Mouse (Mus musculus) liver, embryonic 13.5 days (tissue): ENCODE measurements around the gene Oxsm. TPM values are rescaled to one million over a fixed set of nuclear protein-coding genes. Genes with fewer than 3 reads are reported as not detected.

Experiments
- ATAC-seq: fragments of 200-750 bp; cut with Nextera tagmentation; 2 replicates; pipeline ENCODE4 v1.8.0; 2017; ENCODE audit warnings: low read depth, mild to moderate bottlenecking, moderate number of reproducible peaks, moderate library complexity
- DNase-seq: peaks from one replicate; pipeline ENCODE4 v3.0.0; 2022
- H3K27ac ChIP-seq: fragments of 300-500 bp; sonication (generic); 2 replicates; pipeline ENCODE4 v1.5.1; 2015; ENCODE audit warnings: moderate library complexity, mild to moderate bottlenecking, inconsistent platforms
- H3K27me3 ChIP-seq: fragments of 300-500 bp; sonication (generic); 2 replicates; pipeline ENCODE4 v1.6.1; 2015; ENCODE audit warnings: mild to moderate bottlenecking, inconsistent platforms
- H3K36me3 ChIP-seq: fragments of 300-500 bp; sonication (generic); 2 replicates; pipeline ENCODE4 v1.6.1; 2015; ENCODE audit warnings: mild to moderate bottlenecking, inconsistent platforms
- H3K4me1 ChIP-seq: fragments of 300-500 bp; sonication (generic); replicated peaks from 2 replicates; pipeline ENCODE4 v1.6.1; 2015; ENCODE audit warnings: inconsistent platforms
- H3K4me2 ChIP-seq: fragments of 300-500 bp; sonication (generic); 2 replicates; pipeline ENCODE4 v1.6.1; 2015; ENCODE audit warnings: inconsistent platforms, mild to moderate bottlenecking, moderate library complexity
- H3K4me3 ChIP-seq: fragments of 300-500 bp; sonication (generic); replicated peaks from 2 replicates; pipeline ENCODE4 v1.5.1; 2015; ENCODE audit warnings: mild to moderate bottlenecking, inconsistent platforms
- H3K9ac ChIP-seq: fragments of 300-500 bp; sonication (generic); 2 replicates; pipeline ENCODE4 v1.6.1; 2015; ENCODE audit warnings: mild to moderate bottlenecking, inconsistent platforms
- H3K9me3 ChIP-seq: fragments of 300-500 bp; sonication (generic); replicated peaks from 2 replicates; pipeline ENCODE4 v1.6.1; 2016; ENCODE audit warnings: inconsistent platforms
- WGBS: fragments of 180-500 bp; shearing (Covaris S2); methylation state at CpG from one replicate; pipeline ENCODE4 v1.1.7; 2015; ENCODE audit not compliant: insufficient replicate concordance; 5-methylcytosine and 5-hydroxymethylcytosine counted together
- polyA plus RNA-seq: library from polyadenylated mRNA; unstranded; fragments of >200 nt; fragmentation: Nextera tagmentation; extraction: Ambion mirVana; gene quantifications from 2 replicates; pipeline ENCODE4 v1.2.1, GENCODE M21; 2015

Gene Oxsm
- polyA plus RNA-seq, 1 experiment from 2014 or later = 2.2 TPM

DNA sequence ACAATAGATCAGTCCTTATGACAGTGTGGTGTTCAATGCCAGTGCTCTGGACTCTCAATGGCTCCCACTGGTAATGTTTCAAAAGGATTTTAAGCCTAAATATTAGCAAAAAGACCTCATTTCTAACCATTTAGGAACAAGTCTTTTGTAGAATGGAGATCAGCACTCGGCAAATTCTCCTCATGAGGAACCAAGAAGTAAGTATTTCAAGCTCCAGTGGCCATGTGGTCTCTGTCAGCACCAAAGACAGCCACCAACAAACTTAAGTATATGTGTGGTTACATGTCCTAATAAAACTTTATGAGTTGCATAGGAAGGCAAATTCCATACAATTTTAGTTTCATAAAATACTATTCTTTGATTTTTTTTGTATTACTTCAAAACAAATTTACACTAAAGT, 55.5 kb downstream of the Oxsm start:
- Histone ChIP-seq H3K4me1 (no peaks in the 10 kb centered on the region), H3K4me3 (no peak overlapping the region), H3K27ac (no peak overlapping the region), H3K36me3 (no peaks in the 10 kb centered on the region), H3K4me2 (no peak overlapping the region), H3K27me3 (no peaks in the 10 kb centered on the region), H3K9ac (no peak overlapping the region), H3K9me3 (no peaks in the 10 kb centered on the region)
- 62% methylated on average over 1 of the region's 1 CpGs for WGBS
- ATAC-seq = no peak
- no peak for DNase-seq

DNA sequence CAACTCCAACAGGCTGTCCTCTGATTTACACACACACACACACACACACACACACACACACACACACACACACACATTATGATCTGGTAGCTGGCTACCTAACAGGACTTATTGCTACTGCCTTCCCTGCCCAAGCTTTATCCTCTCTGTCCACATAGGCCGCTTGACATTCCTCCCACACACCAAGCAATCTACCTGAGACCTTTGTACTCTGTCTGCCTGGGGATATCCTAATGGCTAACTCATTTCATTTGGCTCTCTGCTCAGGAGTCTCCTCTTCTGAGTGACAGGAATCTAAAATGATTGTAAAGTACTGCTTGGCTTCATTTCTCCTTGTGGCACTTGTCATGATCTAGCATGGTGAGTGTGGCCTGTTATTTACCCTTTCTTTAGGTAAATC, 60.5 kb downstream of the Oxsm start:
- Histone ChIP-seq H3K9ac (no peak overlapping the region), H3K4me2 (no peak overlapping the region), H3K9me3 (no peaks in the 10 kb centered on the region), H3K4me3 (no peak overlapping the region), H3K4me1 (no peaks in the 10 kb centered on the region), H3K27ac (no peak overlapping the region), H3K27me3 (no peaks in the 10 kb centered on the region), H3K36me3 (no peaks in the 10 kb centered on the region)
- DNase-seq (no peak), ATAC-seq (peak; percentile 50; the same call in 1 of the 2 replicates)
- 71% methylated on average over 1 of the region's 1 CpGs for WGBS

Other genes with a start within 250 kb of the Oxsm start
- 20.3 and 24.4 TPM in 2 replicates for gene Ngly1, start 528 bp downstream of the Oxsm start, polyA plus RNA-seq
- gene Top2b, start 115.4 kb upstream of the Oxsm start, polyA plus RNA-seq = 17.6 and 22.8 TPM in 2 replicates